Mouse (Mus musculus) thymus, adult 2 months (tissue): ENCODE data around the gene Patl2.

Experiments used
- CTCF ChIP-seq: fragments of 200-500 bp; IDR thresholded peaks from 2 replicates; pipeline ENCODE4 v1.5.1; 2012; ENCODE audit warnings: mild to moderate bottlenecking, control low read depth, low read length, moderate library complexity, borderline replicate concordance; ENCODE audit not compliant: control insufficient read depth, poor library complexity, insufficient read depth; ENCODE audit errors: extremely low read depth
- POLR2A ChIP-seq: fragments of 200-500 bp; IDR thresholded peaks from 2 replicates; pipeline ENCODE4 v1.6.1; 2012; ENCODE audit warnings: mild to moderate bottlenecking, low read length, control low read depth, moderate library complexity; ENCODE audit not compliant: control insufficient read depth, poor library complexity, insufficient read depth; ENCODE audit errors: extremely low read depth

DNA sequence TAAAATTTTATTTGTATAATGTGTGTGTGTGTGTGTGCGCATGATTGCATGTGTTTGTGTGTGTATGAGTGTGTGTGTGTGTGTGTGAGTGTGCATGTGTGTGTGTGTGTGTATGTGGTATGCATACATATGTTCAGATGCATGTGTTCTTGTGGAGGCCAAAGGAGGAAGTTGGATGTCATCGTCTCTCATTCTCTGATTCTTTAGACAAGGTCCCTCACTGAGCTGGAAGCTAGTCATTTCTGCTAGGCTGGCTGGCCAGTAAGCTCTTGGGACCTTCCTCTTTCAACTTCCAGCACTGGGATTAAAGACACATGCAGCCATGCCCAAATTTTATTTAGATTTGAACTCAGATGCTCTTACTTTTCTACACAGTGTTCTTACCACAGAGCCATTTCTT is 53.9 kb downstream of the Patl2 start:
- no peak for TF ChIP-seq CTCF
- TF ChIP-seq POLR2A, result no peak
